Mouse (Mus musculus): ENCODE data around the gene Aplp1.

The Aplp1 gene

GRCm38 (mm10) chr7:30450241-30450640 lies 4.9 kb upstream of the Aplp1 start:
- no peak for DNase-seq (ENCODE audit: low read depth, low spot score)

- DNase-seq (ENCODE audit: low read depth, low spot score) = peak; percentile 84
Observed at GRCm38 (mm10) chr7:30444154-30444970, 973 bp downstream of the Aplp1 start.

GRCm38 (mm10) chr7:30443696-30444095 lies 1.6 kb downstream of the Aplp1 start:
- no peak for DNase-seq (ENCODE audit: low read depth, low spot score)

GRCm38 (mm10) chr7:30440697-30441096 lies 4.6 kb downstream of the Aplp1 start:
- DNase-seq (ENCODE audit: low read depth, low spot score) = no peak

GRCm38 (mm10) chr7:30439734-30440133 lies 5.6 kb downstream of the Aplp1 start:
- DNase-seq (ENCODE audit: low read depth, low spot score) = no peak

- DNase-seq (ENCODE audit: low read depth, low spot score) = no peak
Observed at GRCm38 (mm10) chr7:30436879-30437278, 8.5 kb downstream of the Aplp1 start.

GRCm38 (mm10) chr7:30435156-30435555 lies 10.2 kb downstream of the Aplp1 start:
- DNase-seq (ENCODE audit: low read depth, low spot score) = no peak

- DNase-seq (ENCODE audit: low read depth, low spot score) = no peak
Observed at GRCm38 (mm10) chr7:30434701-30435100, 10.6 kb downstream of the Aplp1 start.

- DNase-seq (ENCODE audit: low read depth, low spot score) = no peak
Observed at GRCm38 (mm10) chr7:30434238-30434637, 11.1 kb downstream of the Aplp1 start.

GRCm38 (mm10) chr7:30431793-30432192 lies 13.5 kb downstream of the Aplp1 start:
- peak; percentile 91 for DNase-seq (ENCODE audit: low read depth, low spot score)

GRCm38 (mm10) chr7:30430191-30430590 lies 15.1 kb downstream of the Aplp1 start:
- DNase-seq (ENCODE audit: low read depth, low spot score) = no peak

GRCm38 (mm10) chr7:30429327-30429726 lies 16.0 kb downstream of the Aplp1 start:
- DNase-seq (ENCODE audit: low read depth, low spot score) = no peak

- no peak for DNase-seq (ENCODE audit: low read depth, low spot score)
Observed at GRCm38 (mm10) chr7:30423071-30423641, 22.2 kb downstream of the Aplp1 start.

- no peak for DNase-seq (ENCODE audit: low read depth, low spot score)
Observed at GRCm38 (mm10) chr7:30422560-30422959, 22.8 kb downstream of the Aplp1 start.

- DNase-seq (ENCODE audit: low read depth, low spot score) = peak; percentile 89
Observed at GRCm38 (mm10) chr7:30421890-30422435, 23.4 kb downstream of the Aplp1 start.

- DNase-seq (ENCODE audit: low read depth, low spot score) = no peak
Observed at GRCm38 (mm10) chr7:30421175-30421889, 24.0 kb downstream of the Aplp1 start, which contains the start of gene Nfkbid. Nfkbid (plus strand) TSS chr7:30421732.

- DNase-seq (ENCODE audit: low read depth, low spot score) = no peak
Observed at GRCm38 (mm10) chr7:30420673-30421072, 24.7 kb downstream of the Aplp1 start.

- DNase-seq (ENCODE audit: low read depth, low spot score) = no peak
Observed at GRCm38 (mm10) chr7:30419561-30420499, 25.5 kb downstream of the Aplp1 start, which contains the start of gene Hcst. Hcst (minus strand) TSS chr7:30419854.

- no peak for DNase-seq (ENCODE audit: low read depth, low spot score)
Observed at GRCm38 (mm10) chr7:30417856-30418255, 27.5 kb downstream of the Aplp1 start.

GRCm38 (mm10) chr7:30413596-30413995 lies 31.7 kb downstream of the Aplp1 start, which contains the start of gene Tyrobp:
Tyrobp (plus strand) TSS chr7:30413760.
- no peak for DNase-seq (ENCODE audit: low read depth, low spot score)

- DNase-seq (ENCODE audit: low read depth, low spot score) = no peak
Observed at GRCm38 (mm10) chr7:30412735-30413147, 32.6 kb downstream of the Aplp1 start.

Data from telencephalon, adult 2 months (tissue).